Mouse (Mus musculus) cortical plate, adult 2 months (tissue): ENCODE measurements at regions not wholly inside any gene's neighbourhood (a gene's known extent, or its start where the extent isn't known, plus 50 kb on each side); places are given as distances from the start of the nearest gene placed in this dataset.

ENCODE experiments used
- CTCF ChIP-seq: fragments of 200-500 bp; IDR thresholded peaks from 2 replicates; pipeline ENCODE4 v1.5.1; 2011; ENCODE audit warnings: mild to moderate bottlenecking, control low read depth, low read length; ENCODE audit not compliant: insufficient read depth; ENCODE audit errors: extremely low read depth
- POLR2A ChIP-seq: fragments of 200-500 bp; IDR thresholded peaks from 2 replicates; pipeline ENCODE4 v1.6.1; 2011; ENCODE audit warnings: mild to moderate bottlenecking, low read length, control low read depth; ENCODE audit not compliant: insufficient read depth; ENCODE audit errors: extremely low read depth

DNA sequence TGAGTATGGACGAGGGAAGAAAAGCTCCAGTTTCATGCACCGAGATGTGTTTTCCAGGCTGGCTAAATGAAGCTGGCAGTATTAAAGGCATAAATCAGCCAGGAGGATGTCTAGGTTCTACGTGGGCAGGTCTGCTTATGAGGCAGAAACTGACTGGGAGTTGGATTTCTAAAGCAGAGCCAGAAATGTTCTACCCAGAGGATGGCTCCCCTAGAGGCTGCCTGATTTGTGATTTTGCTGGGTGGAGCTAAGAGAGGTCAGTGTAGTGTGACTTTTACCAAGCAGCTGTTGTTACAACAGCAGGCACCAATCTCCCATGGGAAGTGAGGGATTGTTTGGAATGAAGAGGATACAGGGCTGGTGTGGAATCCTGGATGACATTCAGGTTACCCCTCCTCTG lies 686.0 kb downstream of the Gm9195 start:
- no peak for TF ChIP-seq POLR2A
- peak; percentile 33 for TF ChIP-seq CTCF
